ENCODE assay signal across 18 mouse cellular contexts in genomic region chr5:77157777-77158540, GRCm38 (mm10). TPM values are rescaled to one million over a fixed set of nuclear protein-coding genes. Genes with fewer than 3 reads are reported as not detected.
DNase-seq lines count a peak whose midpoint lies in the region; ATAC-seq and TF ChIP-seq lines count a peak whose summit lies in the region.
"Had no signal": no experiment of that assay in that cellular context is flagged by ENCODE, and none has a peak within 500 bp of the region (broad histone marks: within the 10 kb centered on the region; RNA-seq: fewer than 3 reads in every experiment).

No protein-coding gene starts in this region.

- no peaks in the 10 kb centered on the region for H3K27me3 ChIP-seq in heart, embryonic 10.5 days (ENCODE audit: insufficient read depth, poor library complexity, severe bottlenecking)
- no peaks in the 10 kb centered on the region for H3K27me3 ChIP-seq in heart, embryonic 12.5 days (replicated peaks)
- H3K27me3 ChIP-seq in CH12.LX (replicated peaks), result no peaks in the 10 kb centered on the region
- H3K27me3 ChIP-seq: forebrain, embryonic 13.5 days; intestine, embryonic 15.5 days; liver, embryonic 15.5 days had no signal

- H3K4me1 ChIP-seq in heart, embryonic 10.5 days, result peaks cover 20% of the 10 kb centered on the region
- H3K4me1 ChIP-seq in heart, embryonic 12.5 days (replicated peaks), result peaks cover 17% of the 10 kb centered on the region
- H3K4me1 ChIP-seq in CH12.LX (ENCODE audit: control insufficient read depth in 1 of 2, insufficient read depth in 2 of 2), result peaks cover 0 to 3% of the 10 kb centered on the region in 2 experiments; a peak in 1 of 4 replicates
- H3K4me1 ChIP-seq: intestine, embryonic 15.5 days; liver, embryonic 15.5 days had no signal

- H3K9me3 ChIP-seq in heart, embryonic 10.5 days, result no peaks in the 10 kb centered on the region
- no peaks in the 10 kb centered on the region for H3K9me3 ChIP-seq in heart, embryonic 12.5 days (replicated peaks)
- no peaks in the 10 kb centered on the region for H3K9me3 ChIP-seq in CH12.LX (replicated peaks; ENCODE audit: low read length)
- H3K9me3 ChIP-seq: forebrain, embryonic 13.5 days; hindbrain, embryonic 10.5 days; intestine, embryonic 15.5 days; liver, embryonic 15.5 days had no signal

- peak overlapping the region; percentile 57; the same call in 1 of the 2 replicates for H3K27ac ChIP-seq in heart, embryonic 10.5 days
- no peak overlapping the region for H3K27ac ChIP-seq in heart, embryonic 12.5 days (ENCODE audit: poor library complexity, severe bottlenecking)
- H3K27ac ChIP-seq in CH12.LX (ENCODE audit: insufficient read depth, low read depth), result no peak overlapping the region
- H3K27ac ChIP-seq: forebrain, embryonic 13.5 days; hindbrain, embryonic 10.5 days; intestine, embryonic 15.5 days; liver, embryonic 15.5 days had no signal

- in situ Hi-C loops in CH12.LX (cut with MboI; ENCODE audit: low pct_ligation_motif_present, low pct_unique_long_range_greater_than_20kb, low sequenced_read_pairs), result no loop called here

- dilution Hi-C loops in CH12.LX (cut with MboI; ENCODE audit: extremely low pct_ligation_motif_present, extremely low pct_unique_long_range_greater_than_20kb, low sequenced_read_pairs), result no loop called here

- H3K79me2 ChIP-seq in CH12.LX (replicated peaks; ENCODE audit: control insufficient read depth, extremely low read depth, insufficient read depth, poor library complexity, severe bottlenecking), result no peaks in the 10 kb centered on the region

- ATAC-seq in heart, embryonic 12.5 days (ENCODE audit: insufficient number of reproducible peaks, low FRiP score), result no peak
- ATAC-seq: forebrain, embryonic 13.5 days; intestine, embryonic 15.5 days had no signal

- no peak overlapping the region for H3K9ac ChIP-seq in heart, embryonic 12.5 days
- H3K9ac ChIP-seq in CH12.LX (ENCODE audit: insufficient read depth, low read depth), result no peak overlapping the region
- H3K9ac ChIP-seq: forebrain, embryonic 13.5 days; intestine, embryonic 15.5 days; liver, embryonic 15.5 days had no signal

- TF ChIP-seq POLR2A in CH12.LX (IDR thresholded peaks at IDR 0.05; ENCODE audit: low read depth, low read length), result no peak

- no peak for TF ChIP-seq RAD21 in CH12.LX (IDR thresholded peaks at IDR 0.05; ENCODE audit: low read depth, low read length)

- no peaks in the 10 kb centered on the region for H3K36me3 ChIP-seq in heart, embryonic 10.5 days
- H3K36me3 ChIP-seq in heart, embryonic 12.5 days, result no peaks in the 10 kb centered on the region
- no peaks in the 10 kb centered on the region for H3K36me3 ChIP-seq in CH12.LX (replicated peaks in 1 of 2; ENCODE audit: control insufficient read depth in 1 of 2, insufficient read depth in 1 of 2, low read length in 1 of 2)
- H3K36me3 ChIP-seq: hindbrain, embryonic 10.5 days; intestine, embryonic 15.5 days; liver, embryonic 15.5 days had no signal

- no peak for TF ChIP-seq CTCF in CH12.LX (conservative IDR thresholded peaks at IDR 0.05 in 1 of 2, IDR thresholded peaks at IDR 0.05 in 1 of 2; ENCODE audit: low read depth in 2 of 2, low read length in 2 of 2)

- WGBS in heart, embryonic 10.5 days, result 41% methylated on average over 14 of the region's 14 CpGs
- WGBS in heart, embryonic 12.5 days, result 49% methylated on average over 14 of the region's 14 CpGs

- TF ChIP-seq EP300 in CH12.LX (IDR thresholded peaks at IDR 0.05; ENCODE audit: low read length), result no peak

- no peak overlapping the region for H3K4me2 ChIP-seq in heart, embryonic 12.5 days
- peak overlapping the region; percentile 41; the same call in 1 of the 2 replicates for H3K4me2 ChIP-seq in CH12.LX (ENCODE audit: insufficient read depth, low read depth, poor library complexity, severe bottlenecking)
- H3K4me2 ChIP-seq: forebrain, embryonic 13.5 days; intestine, embryonic 15.5 days; liver, embryonic 15.5 days; midbrain, embryonic 11.5 days had no signal

- peak; percentile 16 for DNase-seq in embryo, embryonic 10 days (ENCODE audit: low spot score)
- DNase-seq in embryo, embryonic 9.5 days (ENCODE audit: extremely low spot score), result no peak
- no peak for DNase-seq in heart, embryonic 10.5 days (ENCODE audit: low spot score)
- no peak for DNase-seq in CH12.LX (ENCODE audit: extremely low read depth)
- peak; percentile 32 for DNase-seq in gastrocnemius, postnatal 25 days
- no peak for DNase-seq in right cerebral cortex, postnatal 14 days
- DNase-seq in right cerebral cortex, postnatal 36 days (ENCODE audit: low spot score in 2 of 2), result no peak
- DNase-seq: cerebellum, adult 8-10 months; lung, postnatal 36 days; right cerebral cortex, postnatal 4 days; thymus, postnatal 25 days had no signal

- no peak overlapping the region for H3K4me3 ChIP-seq in heart, embryonic 10.5 days
- no peak overlapping the region for H3K4me3 ChIP-seq in heart, embryonic 12.5 days
- no peak overlapping the region for H3K4me3 ChIP-seq in CH12.LX (replicated peaks in 1 of 3; ENCODE audit: low read depth in 2 of 3, low read length in 2 of 3, poor library complexity in 1 of 3)
- H3K4me3 ChIP-seq: forebrain, embryonic 13.5 days; hindbrain, embryonic 10.5 days; intestine, embryonic 15.5 days; liver, embryonic 15.5 days had no signal

TF ChIP-seq in CH12.LX, 34 proteins besides CTCF, POLR2A, EP300 and RAD21:
- TF ChIP-seq BHLHE40 (IDR thresholded peaks at IDR 0.05; ENCODE audit: low read depth, low read length), result peak; percentile 61
- TF ChIP-seq ZKSCAN1 (IDR thresholded peaks at IDR 0.05; ENCODE audit: borderline replicate concordance, low read depth, low read length), result no peak

RNA-seq across cellular contexts. Expression of gene Hopx, which starts 43.0 kb away (rescaled TPM):
- 6.7 and 11.5 TPM in 2 replicates for polyA plus RNA-seq in heart, embryonic 10.5 days (2016; fragmentation: Nextera tagmentation; extraction: Ambion mirVana)
- polyA plus RNA-seq in heart, embryonic 12.5 days (2016; fragmentation: Nextera tagmentation; extraction: Ambion mirVana), result 14.4 and 14.6 TPM in 2 replicates
- total RNA-seq in CH12.LX (2012; rRNA removed) (22.2 and 26.4 TPM in 2 replicates), CH12.LX (2014; rRNA removed) (19.6 and 20.0 TPM in 2 replicates)
- 15.1 and 17.6 TPM in 2 replicates for polyA plus RNA-seq in CH12.LX (2012; ENCODE audit: insufficient read length, low read depth)
- 1 to 10 TPM; 3.4 to 5.7 TPM for total RNA-seq in gastrocnemius, postnatal 25 days (2021)

RNA-seq across cellular contexts. Expression of gene Spink2, which starts 53.3 kb away (rescaled TPM):
- 4.7 and 8.5 TPM in 2 replicates for polyA plus RNA-seq in heart, embryonic 10.5 days (2016; fragmentation: Nextera tagmentation; extraction: Ambion mirVana)
- polyA plus RNA-seq in heart, embryonic 12.5 days (2016; fragmentation: Nextera tagmentation; extraction: Ambion mirVana), result 7.3 and 7.9 TPM in 2 replicates
- 0.42 and 0.55 TPM in 2 replicates for total RNA-seq in CH12.LX (2012; rRNA removed)
- not detected in 2 replicates for total RNA-seq in CH12.LX (2014; rRNA removed)
- polyA plus RNA-seq in CH12.LX (2012; ENCODE audit: insufficient read length, low read depth), result 0.67 and 1.3 TPM in 2 replicates
- total RNA-seq in gastrocnemius, postnatal 25 days (2021), result not detected
- total RNA-seq: adrenal gland, adult 18-20 months had no signal

Comparison
In these comparisons a context has a peak if more than half of its experiments do, and no peak if none do; other contexts are left out.
1. DNase-seq: peak in embryo, embryonic 10 days (single experiment) and gastrocnemius, postnatal 25 days (single experiment); none in embryo, embryonic 9.5 days (single experiment), heart, embryonic 10.5 days (single experiment), CH12.LX (single experiment), right cerebral cortex, postnatal 14 days (single experiment) and right cerebral cortex, postnatal 36 days (0 of 2).